Mouse (Mus musculus): ENCODE results near the gene Wdr46. TPM values are rescaled to one million over a fixed set of nuclear protein-coding genes. Genes with fewer than 3 reads are reported as not detected.

Wdr46 gene
- polyA plus RNA-seq, 1 experiment from 2014 or later, result 56.1 TPM

DNA sequence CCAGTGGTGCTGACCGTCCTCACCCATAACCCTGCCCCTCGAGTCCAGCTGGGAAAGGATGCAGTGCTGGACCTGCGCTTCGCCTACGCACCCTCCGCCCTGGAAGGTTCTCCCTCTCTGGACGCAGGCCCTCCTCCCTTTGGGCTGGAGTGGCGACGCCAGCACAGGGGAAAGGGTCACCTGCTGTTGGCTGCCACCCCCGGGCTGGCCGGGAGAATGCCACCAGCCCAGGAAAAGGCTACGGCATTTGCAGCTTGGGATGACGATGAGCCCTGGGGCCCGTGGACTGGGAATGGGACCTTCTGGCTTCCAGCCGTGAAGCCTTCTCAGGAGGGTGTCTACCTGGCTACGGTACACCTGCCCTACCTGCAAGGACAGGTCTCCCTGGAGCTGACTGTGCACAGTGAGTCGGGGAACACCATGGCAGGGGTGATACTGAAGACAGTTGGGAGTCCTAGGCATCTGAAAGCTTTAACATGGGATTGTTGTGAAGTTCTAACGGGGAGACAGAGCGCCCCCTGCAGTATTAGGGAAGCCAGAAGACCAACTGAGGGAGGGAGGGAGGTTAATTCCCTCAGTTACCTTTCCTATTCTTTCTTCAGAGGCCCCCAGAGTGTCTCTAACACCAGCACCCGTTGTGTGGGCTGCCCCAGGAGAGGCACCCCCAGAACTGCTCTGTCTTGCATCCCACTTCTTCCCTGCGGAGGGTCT, 14.9 kb upstream of the Wdr46 start:
- peak overlapping the region; percentile 14; the same call in 1 of the 2 replicates for H3K4me3 ChIP-seq
- no peak overlapping the region for H3K27ac ChIP-seq
- H3K9me3 ChIP-seq, result no peaks in the 10 kb centered on the region
- WGBS, result 82% methylated on average over 21 of the region's 21 CpGs
- H3K4me1 ChIP-seq, result peaks cover 35% of the 10 kb centered on the region
- no peak for DNase-seq (ENCODE audit: extremely low spot score, low spot score)
- peaks cover 28% of the 10 kb centered on the region for H3K36me3 ChIP-seq (replicated peaks)
- H3K27me3 ChIP-seq (ENCODE audit: poor library complexity, severe bottlenecking), result no peaks in the 10 kb centered on the region

DNA sequence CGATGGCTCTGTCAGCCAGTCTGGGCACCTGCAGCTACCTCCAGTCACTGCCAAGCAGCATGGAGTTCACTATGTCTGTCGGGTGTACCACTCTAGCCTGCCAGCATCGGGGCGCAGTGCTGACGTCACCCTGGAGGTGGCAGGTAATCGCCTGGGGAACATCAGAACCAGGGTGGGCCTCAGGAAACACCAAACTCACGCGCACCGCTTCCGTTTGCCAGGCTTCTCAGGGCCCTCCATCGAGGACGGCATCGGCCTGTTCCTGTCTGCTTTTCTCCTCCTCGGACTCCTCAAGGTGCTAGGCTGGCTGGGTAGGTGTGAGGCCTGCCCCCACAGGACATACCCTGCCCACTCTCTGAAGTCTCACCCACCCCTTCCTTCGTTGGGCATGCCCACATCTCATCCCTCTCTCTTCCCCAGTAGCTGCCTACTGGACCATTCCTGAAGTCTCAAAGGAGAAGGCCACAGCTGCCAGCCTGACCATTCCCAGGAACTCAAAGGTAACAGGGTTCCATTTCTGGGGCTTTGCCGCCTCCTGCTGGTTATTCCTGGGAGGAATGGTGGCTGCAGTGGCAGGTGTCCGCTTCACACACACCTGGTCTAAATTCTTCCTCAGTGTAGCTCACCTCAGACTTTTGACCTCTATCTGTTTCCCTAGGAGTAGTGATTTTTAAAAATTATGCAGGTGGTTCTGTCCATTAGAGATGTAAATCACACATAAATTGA, 14.1 kb upstream of the Wdr46 start:
- H3K27me3 ChIP-seq (ENCODE audit: poor library complexity, severe bottlenecking), result peaks cover 3% of the 10 kb centered on the region; the same call in 1 of the 2 replicates
- H3K9me3 ChIP-seq, result no peaks in the 10 kb centered on the region
- H3K27ac ChIP-seq, result no peak overlapping the region
- H3K4me3 ChIP-seq, result peak overlapping the region; percentile 14; the same call in 1 of the 2 replicates
- peaks cover 37% of the 10 kb centered on the region for H3K4me1 ChIP-seq
- WGBS, result 73% methylated on average over 17 of the region's 17 CpGs
- H3K36me3 ChIP-seq (replicated peaks), result peaks cover 28% of the 10 kb centered on the region
- no peak for DNase-seq (ENCODE audit: extremely low spot score, low spot score)

DNA sequence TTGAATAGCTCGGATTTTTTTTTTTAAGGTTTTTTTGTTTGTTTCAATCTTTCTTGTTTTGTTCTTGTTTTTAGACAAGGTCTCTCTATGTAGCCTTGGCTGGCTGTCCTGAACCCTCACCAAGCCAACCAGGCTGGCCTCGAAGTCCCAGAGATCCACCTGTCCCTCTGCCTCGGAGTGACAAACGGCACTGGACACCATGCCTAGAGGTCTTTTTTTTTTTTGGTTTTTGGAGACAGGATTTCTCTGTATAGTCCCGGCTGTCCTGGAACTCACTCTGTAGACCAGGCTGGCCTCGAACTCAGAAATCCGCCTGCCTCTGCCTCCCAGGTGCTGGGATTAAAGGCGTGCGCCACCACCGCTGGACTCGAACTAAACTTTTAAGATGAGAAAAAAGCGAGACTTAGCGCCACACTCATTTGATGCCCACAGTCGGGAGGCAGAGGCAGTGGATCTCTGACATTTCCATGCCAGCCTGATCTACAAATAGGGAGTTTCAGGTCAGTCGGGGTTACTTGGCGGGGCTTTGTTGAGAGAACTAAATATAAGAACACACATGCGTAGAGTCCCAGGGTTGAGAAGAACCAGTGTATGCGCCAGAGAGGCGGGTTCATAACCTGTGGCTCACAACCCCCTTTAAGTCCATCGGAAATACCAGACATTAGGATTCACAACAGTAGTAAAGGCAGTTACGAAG, 12.1 kb upstream of the Wdr46 start:
- Histone ChIP-seq H3K4me3 (peak overlapping the region; percentile 98), H3K4me1 (peaks cover 51% of the 10 kb centered on the region), H3K27me3 (ENCODE audit: poor library complexity, severe bottlenecking) (peaks cover 4% of the 10 kb centered on the region; the same call in 1 of the 2 replicates), H3K9me3 (no peaks in the 10 kb centered on the region), H3K27ac (peak overlapping the region; percentile 92), H3K36me3 (replicated peaks) (peaks cover 44% of the 10 kb centered on the region)
- 68% methylated on average over 21 of the region's 21 CpGs for WGBS
- no peak for DNase-seq (ENCODE audit: extremely low spot score, low spot score)

DNA sequence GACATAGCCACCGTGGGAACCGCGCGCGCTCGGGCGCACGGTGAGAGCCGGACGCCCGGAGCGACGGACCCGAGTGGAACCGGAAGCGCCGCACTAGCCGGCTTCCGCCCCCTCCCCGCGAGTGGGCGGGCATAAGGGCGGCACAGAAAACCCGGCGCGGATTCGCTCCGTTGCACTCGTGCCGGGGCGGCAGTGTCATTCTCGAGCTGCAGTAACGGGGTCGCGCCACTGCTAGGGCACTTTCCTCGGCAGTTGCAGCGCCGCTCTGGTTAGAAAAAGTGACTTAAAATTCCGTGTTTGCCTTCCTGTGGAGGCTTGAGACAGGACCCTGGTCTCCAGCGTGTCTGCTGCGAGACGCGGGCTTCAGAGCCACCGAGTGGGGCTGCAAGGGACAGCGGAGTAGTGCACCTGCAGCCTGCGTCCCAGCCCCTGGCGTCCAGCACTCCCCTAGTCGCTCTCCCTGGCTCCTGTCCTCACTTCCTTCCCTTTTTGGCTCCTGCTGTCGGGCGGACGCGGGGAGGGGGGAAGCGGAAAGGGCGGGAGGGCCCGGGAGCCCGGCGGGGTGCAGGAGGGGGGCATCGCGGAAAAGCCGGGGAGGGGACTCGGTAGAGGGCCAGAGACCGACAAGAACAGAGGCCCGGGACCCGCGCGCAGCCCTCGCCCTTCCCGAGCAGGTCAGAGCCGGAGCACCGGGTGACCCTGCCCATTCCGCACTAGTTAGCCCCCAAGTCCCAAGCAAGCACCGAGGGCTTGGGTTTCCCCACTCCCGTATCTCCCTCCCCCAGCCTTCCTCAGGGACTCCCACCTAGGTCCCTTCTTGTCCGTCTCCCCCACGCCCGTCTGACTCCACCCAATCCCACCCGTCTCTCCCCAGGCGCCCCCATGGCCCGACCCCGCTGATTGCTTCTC, 10.8 kb upstream of the Wdr46 start, which contains the start of gene Rgl2:
TSS of gene Rgl2 (plus strand) at position 173 of the 909 bp plus-strand sequence.
- Histone ChIP-seq H3K4me1 (peaks cover 51% of the 10 kb centered on the region), H3K4me3 (peak within 1 kb of the TSS; percentile 98), H3K9me3 (no peaks in the 10 kb centered on the region), H3K27me3 (ENCODE audit: poor library complexity, severe bottlenecking) (peaks cover 4% of the 10 kb centered on the region; the same call in 1 of the 2 replicates), H3K36me3 (replicated peaks) (peaks cover 56% of the 10 kb centered on the region), H3K27ac (peak within 1 kb of the TSS; percentile 92)
- WGBS, result under 1% methylated on average over 80 of the region's 80 CpGs
- DNase-seq (ENCODE audit: extremely low spot score, low spot score), result peak; percentile 93

DNA sequence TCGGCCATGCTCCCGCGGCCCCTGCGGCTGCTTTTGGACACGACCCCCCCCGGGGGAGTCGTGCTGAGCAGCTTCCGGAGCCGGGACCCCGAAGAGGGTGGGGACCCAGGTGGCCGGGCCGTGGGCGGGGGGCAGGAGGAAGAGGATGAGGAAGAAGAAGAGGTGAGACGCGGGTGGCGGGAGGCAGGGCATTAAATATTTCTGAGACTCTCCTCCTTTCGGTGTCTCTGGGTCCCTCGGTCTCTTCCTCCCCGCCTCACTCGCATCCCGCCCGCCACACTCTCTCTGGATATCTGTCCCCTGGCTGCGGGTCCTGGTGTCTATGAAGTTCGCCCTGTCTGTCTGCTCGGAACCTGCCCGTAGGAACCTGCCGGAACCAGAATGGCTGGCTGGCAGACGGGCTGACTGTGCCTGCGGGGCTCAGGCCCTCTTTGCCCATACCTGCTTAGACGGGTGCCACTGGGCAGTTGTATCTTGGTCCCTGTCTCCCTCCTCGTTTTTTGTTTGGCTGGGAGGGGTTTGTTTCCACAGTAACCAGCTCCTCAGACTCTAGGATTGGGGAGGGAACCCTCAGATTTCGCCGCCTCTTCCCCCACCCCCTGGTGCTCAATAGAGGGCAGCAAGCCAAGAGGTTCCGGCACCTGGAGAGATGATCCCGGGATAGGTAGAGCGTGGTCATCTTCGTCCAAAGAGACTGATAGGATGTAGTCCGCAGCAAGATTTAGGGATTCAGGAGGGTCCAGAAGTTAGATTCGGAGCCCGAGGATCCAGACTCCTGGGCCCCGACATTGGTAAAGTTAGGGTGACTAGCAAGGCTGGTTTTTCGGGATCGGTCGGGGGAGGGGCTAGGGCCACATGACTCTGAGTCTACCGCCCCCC, 9.9 kb upstream of the Wdr46 start:
- H3K4me1 ChIP-seq, result peaks cover 49% of the 10 kb centered on the region
- under 1% methylated on average over 45 of the region's 45 CpGs for WGBS
- H3K27me3 ChIP-seq (ENCODE audit: poor library complexity, severe bottlenecking), result peaks cover 4% of the 10 kb centered on the region; the same call in 1 of the 2 replicates
- peaks cover 57% of the 10 kb centered on the region for H3K36me3 ChIP-seq (replicated peaks)
- no peaks in the 10 kb centered on the region for H3K9me3 ChIP-seq
- DNase-seq (ENCODE audit: extremely low spot score, low spot score), result no peak
- H3K4me3 ChIP-seq, result peak overlapping the region; percentile 98
- peak overlapping the region; percentile 92 for H3K27ac ChIP-seq

DNA sequence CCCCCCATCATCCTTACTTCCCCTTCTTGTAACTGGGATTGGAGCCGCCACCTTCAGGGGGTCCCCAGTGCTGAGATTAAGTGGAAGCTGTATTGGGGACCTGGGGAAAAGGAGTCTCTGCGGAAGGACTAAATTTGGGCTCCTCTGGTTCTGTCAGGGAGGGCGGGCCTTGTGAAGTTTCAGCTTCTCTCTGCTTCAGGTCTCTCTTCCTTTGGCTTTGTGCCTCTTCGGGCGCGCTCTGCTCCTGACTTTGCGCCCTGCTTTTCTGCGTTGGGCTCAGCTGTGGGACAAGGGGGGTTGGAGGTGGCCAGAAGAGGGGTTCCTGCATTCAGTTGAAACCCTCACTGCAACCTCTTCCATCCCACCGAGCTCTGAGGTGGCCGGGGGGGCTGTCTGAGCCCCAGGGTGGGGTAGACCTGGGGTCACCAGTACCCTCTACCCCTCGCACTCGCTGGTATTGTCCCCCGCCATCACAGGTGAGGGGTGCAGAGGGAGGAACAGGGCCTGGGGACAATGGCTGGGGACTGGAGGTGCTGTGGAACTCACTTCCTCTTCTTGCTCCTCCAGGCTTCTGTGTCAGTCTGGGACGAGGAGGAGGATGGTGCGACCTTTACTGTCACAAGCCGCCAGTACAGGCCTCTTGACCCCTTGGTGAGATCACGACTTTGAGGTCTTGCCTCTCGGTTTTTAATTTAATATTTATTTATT, 9.1 kb upstream of the Wdr46 start:
- Histone ChIP-seq H3K9me3 (no peaks in the 10 kb centered on the region), H3K4me1 (peaks cover 48% of the 10 kb centered on the region), H3K4me3 (peak overlapping the region; percentile 98), H3K27me3 (ENCODE audit: poor library complexity, severe bottlenecking) (peaks cover 4% of the 10 kb centered on the region; the same call in 1 of the 2 replicates), H3K36me3 (replicated peaks) (peaks cover 57% of the 10 kb centered on the region), H3K27ac (peak overlapping the region; percentile 92)
- DNase-seq (ENCODE audit: extremely low spot score, low spot score), result no peak
- whole genome bisulfite sequencing, result 33% methylated on average over 18 of the region's 18 CpGs

DNA sequence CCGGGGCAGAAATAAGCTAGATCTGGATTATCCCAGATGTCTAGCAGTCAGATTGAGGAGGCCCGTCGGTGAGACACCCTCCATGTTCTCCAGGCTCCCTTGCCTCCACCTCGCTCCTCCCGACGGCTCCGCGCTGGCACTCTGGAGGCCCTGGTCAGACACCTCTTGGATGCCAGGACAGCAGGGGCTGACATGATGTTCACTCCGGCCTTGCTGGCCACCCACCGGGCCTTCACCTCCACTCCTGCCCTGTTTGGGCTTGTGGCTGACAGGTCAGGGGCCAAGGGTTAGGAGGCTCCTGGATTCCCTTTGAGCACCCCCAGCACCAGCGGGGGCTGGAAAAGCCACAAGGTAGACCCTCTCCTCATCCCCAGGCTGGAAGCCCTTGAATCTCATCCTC, 8.5 kb upstream of the Wdr46 start:
- DNase-seq (ENCODE audit: extremely low spot score, low spot score), result no peak
- no peaks in the 10 kb centered on the region for H3K9me3 ChIP-seq
- H3K27me3 ChIP-seq (ENCODE audit: poor library complexity, severe bottlenecking), result peaks cover 4% of the 10 kb centered on the region; the same call in 1 of the 2 replicates
- peaks cover 48% of the 10 kb centered on the region for H3K4me1 ChIP-seq
- H3K27ac ChIP-seq, result no peak overlapping the region
- H3K4me3 ChIP-seq, result peak overlapping the region; percentile 23
- H3K36me3 ChIP-seq (replicated peaks), result peaks cover 57% of the 10 kb centered on the region
- WGBS, result 93% methylated on average over 11 of the region's 11 CpGs

DNA sequence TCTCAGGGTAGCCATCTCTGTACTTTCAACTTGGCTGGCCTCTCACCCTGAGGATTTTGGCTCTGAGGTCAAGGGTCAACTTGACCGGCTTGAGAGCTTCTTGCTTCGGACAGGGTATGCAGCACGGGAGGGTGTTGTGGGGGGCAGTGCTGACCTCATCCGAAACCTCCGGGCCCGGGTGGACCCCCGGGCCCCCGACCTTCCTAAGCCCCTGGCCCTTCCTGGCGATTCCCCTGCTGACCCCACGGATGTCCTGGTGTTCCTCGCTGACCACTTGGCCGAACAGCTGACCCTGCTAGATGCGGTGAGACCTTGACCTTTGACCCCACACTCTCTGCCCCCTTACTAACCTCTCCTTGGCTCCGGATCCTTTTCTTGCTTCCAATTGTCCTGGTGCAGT, 8.0 kb upstream of the Wdr46 start:
- Histone ChIP-seq H3K9me3 (no peaks in the 10 kb centered on the region), H3K4me1 (peaks cover 48% of the 10 kb centered on the region), H3K4me3 (peak overlapping the region; percentile 23), H3K27ac (no peak overlapping the region), H3K27me3 (ENCODE audit: poor library complexity, severe bottlenecking) (peaks cover 4% of the 10 kb centered on the region; the same call in 1 of the 2 replicates), H3K36me3 (replicated peaks) (peaks cover 60% of the 10 kb centered on the region)
- WGBS, result 92% methylated on average over 14 of the region's 14 CpGs
- DNase-seq (ENCODE audit: extremely low spot score, low spot score), result no peak

DNA sequence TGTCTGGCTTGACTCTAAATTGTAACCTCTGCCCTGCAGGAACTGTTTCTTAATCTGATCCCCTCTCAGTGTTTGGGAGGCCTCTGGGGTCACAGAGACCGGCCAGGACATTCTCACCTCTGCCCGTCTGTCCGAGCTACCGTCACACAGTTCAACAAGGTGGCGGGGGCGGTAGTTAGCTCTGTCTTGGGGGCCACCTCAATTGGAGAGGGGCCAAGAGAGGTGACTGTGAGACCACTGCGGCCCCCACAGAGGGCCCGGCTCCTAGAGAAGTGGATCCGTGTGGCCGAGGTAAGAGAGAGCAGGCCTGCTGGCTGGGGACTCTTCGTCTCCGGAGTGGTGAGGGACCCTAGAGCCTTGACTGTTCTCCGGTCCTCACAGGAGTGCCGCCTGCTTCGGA, 7.5 kb upstream of the Wdr46 start:
- Histone ChIP-seq H3K27me3 (ENCODE audit: poor library complexity, severe bottlenecking) (peaks cover 4% of the 10 kb centered on the region; the same call in 1 of the 2 replicates), H3K4me1 (peaks cover 43% of the 10 kb centered on the region), H3K27ac (no peak overlapping the region), H3K4me3 (peak overlapping the region; percentile 23), H3K36me3 (replicated peaks) (peaks cover 60% of the 10 kb centered on the region), H3K9me3 (no peaks in the 10 kb centered on the region)
- WGBS, result 91% methylated on average over 15 of the region's 15 CpGs
- DNase-seq (ENCODE audit: extremely low spot score, low spot score), result no peak

DNA sequence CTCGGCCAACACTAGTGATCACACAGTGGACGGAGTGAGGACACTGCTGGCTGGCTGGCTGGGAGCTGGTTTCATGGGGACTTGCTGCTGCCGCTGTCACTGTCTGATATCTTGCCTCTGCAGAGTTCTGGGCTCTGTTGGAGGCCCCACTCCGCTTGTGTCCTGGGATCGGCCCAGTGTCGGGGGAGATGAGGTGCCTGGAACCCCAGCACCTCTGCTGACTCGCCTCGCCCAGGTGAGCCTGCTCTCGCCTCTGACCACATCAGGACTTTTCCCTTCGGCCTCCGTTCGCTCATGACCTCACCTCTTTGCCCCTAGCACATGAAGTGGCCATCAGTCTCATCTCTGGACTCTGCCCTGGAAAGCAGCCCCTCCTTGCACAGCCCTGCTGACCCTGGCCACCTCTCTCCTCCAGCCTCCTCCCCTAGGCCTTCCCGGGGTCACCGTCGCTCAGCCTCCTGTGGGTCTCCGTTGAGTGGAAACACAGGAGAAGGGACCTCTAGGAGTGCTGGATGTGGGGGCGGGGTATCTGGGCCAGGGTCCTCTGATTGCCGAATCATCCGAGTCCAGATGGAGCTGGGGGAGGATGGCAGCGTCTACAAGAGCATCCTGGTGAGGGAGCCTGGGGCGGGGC, 4.9 kb upstream of the Wdr46 start:
- Histone ChIP-seq H3K27me3 (ENCODE audit: poor library complexity, severe bottlenecking) (peaks cover 4% of the 10 kb centered on the region; the same call in 1 of the 2 replicates), H3K36me3 (replicated peaks) (peaks cover 71% of the 10 kb centered on the region), H3K9me3 (no peaks in the 10 kb centered on the region), H3K27ac (no peak overlapping the region), H3K4me1 (peaks cover 36% of the 10 kb centered on the region), H3K4me3 (peak overlapping the region; percentile 5; the same call in 1 of the 2 replicates)
- DNase-seq (ENCODE audit: extremely low spot score, low spot score), result no peak
- WGBS, result 87% methylated on average over 21 of the region's 21 CpGs
